ENCODE assay signal across 9 mouse cellular contexts in genomic region chr6:91713370-91713896, GRCm38 (mm10). TPM values are rescaled to one million over a fixed set of nuclear protein-coding genes. Genes with fewer than 3 reads are reported as not detected.
DNase-seq lines count a peak whose midpoint lies in the region; ATAC-seq and TF ChIP-seq lines count a peak whose summit lies in the region.
"Had no signal": no experiment of that assay in that cellular context is flagged by ENCODE, and none has a peak within 500 bp of the region (broad histone marks: within the 10 kb centered on the region; RNA-seq: fewer than 3 reads in every experiment).

No protein-coding gene starts in this region.

- no peak for TF ChIP-seq CTCF in layer of hippocampus, adult 2 months (conservative IDR thresholded peaks at IDR 0.05)

- H3K4me2 ChIP-seq in intestine, embryonic 14.5 days (ENCODE audit: low read length): no peak overlapping the region
- H3K4me2 ChIP-seq in neural tube, embryonic 13.5 days: no peak overlapping the region

- H3K9ac ChIP-seq in intestine, embryonic 14.5 days (ENCODE audit: low read length): no peak overlapping the region
- H3K9ac ChIP-seq in neural tube, embryonic 13.5 days: peak overlapping the region; percentile 54; the same call in 1 of the 2 replicates

- no peak overlapping the region for H3K4me3 ChIP-seq in layer of hippocampus, adult 2 months
- H3K4me3 ChIP-seq in intestine, embryonic 14.5 days (ENCODE audit: low read depth, low read length): no peak overlapping the region
- no peak overlapping the region for H3K4me3 ChIP-seq in neural tube, embryonic 13.5 days

- no peak for DNase-seq in layer of hippocampus, adult 2 months (ENCODE audit: low spot score in 2 of 2)
- no peak for DNase-seq in layer of hippocampus, adult 11-12 months (ENCODE audit: low spot score)
- peak; percentile 80 for DNase-seq in embryo, embryonic 10.5 days (ENCODE audit: low spot score)
- no peak for DNase-seq in intestine, embryonic 14.5 days (ENCODE audit: low spot score)
- DNase-seq in right cerebral cortex, postnatal 36 days (ENCODE audit: low spot score in 2 of 2): no peak
- DNase-seq in thymus, postnatal 14 days: no peak
- no peak for DNase-seq in thymus, postnatal 0 days (ENCODE audit: low spot score)

- peaks cover 22% of the 10 kb centered on the region for H3K4me1 ChIP-seq in intestine, embryonic 14.5 days (replicated peaks; ENCODE audit: control insufficient read depth, insufficient read depth, low read length)
- H3K4me1 ChIP-seq in neural tube, embryonic 13.5 days (replicated peaks): peaks cover 53% of the 10 kb centered on the region

- peak; percentile 18; the same call in 1 of the 2 replicates for ATAC-seq in intestine, embryonic 14.5 days (replicated peaks; ENCODE audit: low FRiP score, low TSS enrichment, low read depth)
- no peak for ATAC-seq in neural tube, embryonic 13.5 days (ENCODE audit: low read depth)

- H3K27ac ChIP-seq in layer of hippocampus, adult 2 months: peak overlapping the region; percentile 88
- H3K27ac ChIP-seq in intestine, embryonic 14.5 days (ENCODE audit: low read depth): peak overlapping the region; percentile 62
- peak overlapping the region; percentile 69 for H3K27ac ChIP-seq in neural tube, embryonic 13.5 days (replicated peaks)

- WGBS in intestine, embryonic 14.5 days: 8% methylated on average over 5 of the region's 5 CpGs
- WGBS in neural tube, embryonic 13.5 days: 5% methylated on average over 5 of the region's 5 CpGs

- H3K9me3 ChIP-seq in intestine, embryonic 14.5 days (ENCODE audit: control insufficient read depth, low read length): no peaks in the 10 kb centered on the region
- H3K9me3 ChIP-seq in neural tube, embryonic 13.5 days: no peaks in the 10 kb centered on the region

- peaks cover 13% of the 10 kb centered on the region; the same call in 1 of the 2 replicates for H3K36me3 ChIP-seq in intestine, embryonic 14.5 days (ENCODE audit: control insufficient read depth, insufficient read depth, low read length)
- H3K36me3 ChIP-seq in neural tube, embryonic 13.5 days: peaks cover 18% of the 10 kb centered on the region

- no peaks in the 10 kb centered on the region for H3K27me3 ChIP-seq in intestine, embryonic 14.5 days (replicated peaks; ENCODE audit: control insufficient read depth, insufficient read depth, low read length)
- no peaks in the 10 kb centered on the region for H3K27me3 ChIP-seq in neural tube, embryonic 13.5 days
- H3K27me3 ChIP-seq: Patski had no signal

RNA-seq across cellular contexts. Expression of gene Slc6a6, which starts 29.6 kb away (rescaled TPM):
- total RNA-seq in layer of hippocampus, adult 2 months (2021): 100 to 1,000 TPM; 136 to 138 TPM
- polyA plus RNA-seq in intestine, embryonic 14.5 days (2014; fragmentation: Nextera tagmentation; extraction: Ambion mirVana): 69.0 and 74.0 TPM in 2 replicates
- polyA plus RNA-seq in neural tube, embryonic 13.5 days (2015; fragmentation: Nextera tagmentation; extraction: Ambion mirVana): 63.7 and 70.0 TPM in 2 replicates
- 43.0 and 63.3 TPM in 2 replicates for polyA plus RNA-seq in thymus, postnatal 0 days (2015; fragmentation: Nextera tagmentation; extraction: Ambion mirVana)
